ENCODE assay signal across 9 mouse cellular contexts in the genomic region with DNA sequence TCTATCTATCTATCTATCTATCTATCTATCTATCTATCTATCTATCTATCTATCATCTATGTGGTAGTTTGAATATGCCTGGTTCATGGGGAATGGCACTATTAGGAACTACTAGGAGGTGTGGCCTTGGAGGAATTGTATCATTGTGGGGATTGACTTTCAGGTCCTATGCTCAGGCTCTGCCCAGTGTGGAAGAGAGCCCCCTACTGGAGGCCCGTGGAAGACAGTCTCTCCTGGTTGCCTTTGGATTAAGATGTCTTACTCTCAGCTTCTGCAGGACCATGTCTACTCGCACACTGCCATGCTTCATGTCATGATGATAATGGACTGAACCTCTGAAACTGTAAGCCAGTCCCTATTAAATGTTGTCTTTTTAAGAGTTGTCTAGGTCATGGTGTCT.
DNase-seq lines count a peak whose midpoint lies in the region; ATAC-seq and TF ChIP-seq lines count a peak whose summit lies in the region.
"Had no signal": no experiment of that assay in that cellular context is flagged by ENCODE, and none has a peak within 500 bp of the region (broad histone marks: within the 10 kb centered on the region; RNA-seq: fewer than 3 reads in every experiment).

No protein-coding gene starts in this region.

- no peak for TF ChIP-seq EP300 in ES-Bruce4 (IDR thresholded peaks at IDR 0.05; ENCODE audit: insufficient read depth, low read depth, low read length)
- TF ChIP-seq EP300 in stomach, postnatal 0 days (optimal IDR thresholded peaks at IDR 0.05), result no peak

- no peak overlapping the region for H3K4me3 ChIP-seq in intestine, postnatal 0 days (ENCODE audit: low read depth, low read length)
- H3K4me3 ChIP-seq in intestine, embryonic 15.5 days (replicated peaks), result no peak overlapping the region
- no peak overlapping the region for H3K4me3 ChIP-seq in ES-Bruce4 (ENCODE audit: low read depth, low read length)
- H3K4me3 ChIP-seq in kidney, postnatal 0 days (replicated peaks; ENCODE audit: low read depth, low read length), result no peak overlapping the region
- no peak overlapping the region for H3K4me3 ChIP-seq in stomach, postnatal 0 days (ENCODE audit: low read depth, low read length)
- H3K4me3 ChIP-seq: liver, embryonic 13.5 days had no signal

- no peaks in the 10 kb centered on the region for H3K27me3 ChIP-seq in intestine, postnatal 0 days (replicated peaks; ENCODE audit: control insufficient read depth, insufficient read depth, low read length)
- H3K27me3 ChIP-seq in intestine, embryonic 15.5 days (replicated peaks), result no peaks in the 10 kb centered on the region
- H3K27me3 ChIP-seq in ES-Bruce4 (ENCODE audit: control insufficient read depth, insufficient read depth, low read length, poor library complexity, severe bottlenecking), result no peaks in the 10 kb centered on the region; the same call in 1 of the 2 replicates
- H3K27me3 ChIP-seq in kidney, postnatal 0 days (ENCODE audit: insufficient read depth, low read length), result no peaks in the 10 kb centered on the region
- no peaks in the 10 kb centered on the region for H3K27me3 ChIP-seq in stomach, postnatal 0 days (ENCODE audit: control insufficient read depth, insufficient read depth, low read length)
- H3K27me3 ChIP-seq: liver, embryonic 13.5 days had no signal

- no peaks in the 10 kb centered on the region for H3K4me1 ChIP-seq in intestine, postnatal 0 days (replicated peaks; ENCODE audit: control insufficient read depth, insufficient read depth, low read length)
- no peaks in the 10 kb centered on the region for H3K4me1 ChIP-seq in intestine, embryonic 15.5 days (replicated peaks)
- H3K4me1 ChIP-seq in ES-Bruce4 (ENCODE audit: control insufficient read depth, insufficient read depth, low read length), result no peaks in the 10 kb centered on the region
- no peaks in the 10 kb centered on the region for H3K4me1 ChIP-seq in kidney, postnatal 0 days (replicated peaks; ENCODE audit: insufficient read depth, low read length)
- no peaks in the 10 kb centered on the region for H3K4me1 ChIP-seq in stomach, postnatal 0 days (replicated peaks; ENCODE audit: control insufficient read depth, insufficient read depth)
- H3K4me1 ChIP-seq: liver, embryonic 13.5 days had no signal

- no peaks in the 10 kb centered on the region for H3K9me3 ChIP-seq in intestine, postnatal 0 days (ENCODE audit: control insufficient read depth)
- no peaks in the 10 kb centered on the region for H3K9me3 ChIP-seq in intestine, embryonic 15.5 days
- H3K9me3 ChIP-seq in ES-Bruce4 (replicated peaks; ENCODE audit: control insufficient read depth, insufficient read depth, low read length, poor library complexity, severe bottlenecking), result no peaks in the 10 kb centered on the region
- H3K9me3 ChIP-seq in kidney, postnatal 0 days (replicated peaks; ENCODE audit: low read length), result no peaks in the 10 kb centered on the region
- no peaks in the 10 kb centered on the region for H3K9me3 ChIP-seq in stomach, postnatal 0 days (ENCODE audit: control insufficient read depth, low read length)
- H3K9me3 ChIP-seq: liver, embryonic 13.5 days had no signal

- no peak overlapping the region for H3K9ac ChIP-seq in intestine, postnatal 0 days (ENCODE audit: low read depth, low read length)
- H3K9ac ChIP-seq in intestine, embryonic 15.5 days, result no peak overlapping the region
- no peak overlapping the region for H3K9ac ChIP-seq in ES-Bruce4 (ENCODE audit: low read depth, poor library complexity, severe bottlenecking)
- H3K9ac ChIP-seq in kidney, postnatal 0 days (ENCODE audit: low read depth, low read length), result no peak overlapping the region
- H3K9ac ChIP-seq in stomach, postnatal 0 days (ENCODE audit: low read length), result no peak overlapping the region
- H3K9ac ChIP-seq: liver, embryonic 13.5 days had no signal

- DNase-seq in adrenal gland, postnatal 14 days, result peak; percentile 71
- DNase-seq in kidney, postnatal 0 days (ENCODE audit: low spot score), result no peak
- no peak for DNase-seq in stomach, postnatal 0 days (ENCODE audit: low spot score)
- no peak for DNase-seq in thymus, postnatal 0 days (ENCODE audit: low spot score)
- DNase-seq: liver, embryonic 13.5 days had no signal

- 67% methylated on average over 2 of the region's 2 CpGs for WGBS in intestine, postnatal 0 days
- 62% methylated on average over 2 of the region's 2 CpGs for WGBS in intestine, embryonic 15.5 days
- WGBS in kidney, postnatal 0 days, result 72% methylated on average over 2 of the region's 2 CpGs
- 67% methylated on average over 2 of the region's 2 CpGs for WGBS in stomach, postnatal 0 days

- ATAC-seq in intestine, postnatal 0 days, result no peak
- ATAC-seq in intestine, embryonic 15.5 days, result no peak
- ATAC-seq in kidney, postnatal 0 days (replicated peaks; ENCODE audit: low FRiP score, low read depth), result no peak
- no peak for ATAC-seq in stomach, postnatal 0 days (ENCODE audit: low FRiP score, low TSS enrichment)
- ATAC-seq in megakaryocyte-erythroid progenitor cell, adult 5-6 weeks (replicated peaks; ENCODE audit: low FRiP score, low TSS enrichment, poor library complexity, severe bottlenecking), result no peak

- no peak for TF ChIP-seq POLR2A in ES-Bruce4 (IDR thresholded peaks at IDR 0.05; ENCODE audit: insufficient read depth, low read length)

- peak; percentile 46 for TF ChIP-seq CTCF in intestine, postnatal 0 days (IDR thresholded peaks at IDR 0.05; ENCODE audit: low read depth)
- peak; percentile 43 for TF ChIP-seq CTCF in ES-Bruce4 (IDR thresholded peaks at IDR 0.05; ENCODE audit: low read depth, low read length)
- TF ChIP-seq CTCF in kidney, postnatal 0 days (IDR thresholded peaks at IDR 0.05; ENCODE audit: low read depth), result peak; percentile 47
- peak; percentile 47 for TF ChIP-seq CTCF in stomach, postnatal 0 days (IDR thresholded peaks at IDR 0.05; ENCODE audit: low read depth)

- no peak overlapping the region for H3K27ac ChIP-seq in intestine, postnatal 0 days (ENCODE audit: low read depth, low read length)
- no peak overlapping the region for H3K27ac ChIP-seq in intestine, embryonic 15.5 days
- H3K27ac ChIP-seq in ES-Bruce4 (ENCODE audit: insufficient read depth, low read length), result no peak overlapping the region
- no peak overlapping the region for H3K27ac ChIP-seq in kidney, postnatal 0 days
- no peak overlapping the region for H3K27ac ChIP-seq in stomach, postnatal 0 days (replicated peaks)
- H3K27ac ChIP-seq: liver, embryonic 13.5 days had no signal

- no peak overlapping the region for H3K4me2 ChIP-seq in intestine, postnatal 0 days (replicated peaks; ENCODE audit: low read depth)
- H3K4me2 ChIP-seq in intestine, embryonic 15.5 days (replicated peaks), result no peak overlapping the region
- no peak overlapping the region for H3K4me2 ChIP-seq in kidney, postnatal 0 days (ENCODE audit: low read length)
- no peak overlapping the region for H3K4me2 ChIP-seq in stomach, postnatal 0 days (replicated peaks; ENCODE audit: low read depth)
- H3K4me2 ChIP-seq: liver, embryonic 13.5 days had no signal

- H3K36me3 ChIP-seq in intestine, postnatal 0 days (ENCODE audit: control insufficient read depth, insufficient read depth), result no peaks in the 10 kb centered on the region
- H3K36me3 ChIP-seq in intestine, embryonic 15.5 days, result no peaks in the 10 kb centered on the region
- no peaks in the 10 kb centered on the region for H3K36me3 ChIP-seq in ES-Bruce4 (ENCODE audit: control insufficient read depth, insufficient read depth, low read length, poor library complexity, severe bottlenecking)
- no peaks in the 10 kb centered on the region for H3K36me3 ChIP-seq in kidney, postnatal 0 days (ENCODE audit: insufficient read depth, low read length)
- H3K36me3 ChIP-seq in stomach, postnatal 0 days (ENCODE audit: control insufficient read depth, insufficient read depth, low read length), result no peaks in the 10 kb centered on the region
- H3K36me3 ChIP-seq: liver, embryonic 13.5 days had no signal
